Mouse (Mus musculus) embryonic facial prominence, embryonic 10.5 days (tissue): ENCODE data around the gene C3. TPM values are rescaled to one million over a fixed set of nuclear protein-coding genes. Genes with fewer than 3 reads are reported as not detected.

Source experiments
- DNase-seq: peaks from one replicate; pipeline ENCODE4 v3.0.0-alpha.2; 2017; ENCODE audit warnings: low spot score
- H3K27ac ChIP-seq: fragments of 300-500 bp; sonication (generic); replicated peaks from 2 replicates; pipeline ENCODE4 v1.5.1; 2016; ENCODE audit warnings: mild to moderate bottlenecking
- H3K27me3 ChIP-seq: fragments of 300-500 bp; sonication (generic); replicated peaks from 2 replicates; pipeline ENCODE4 v1.6.1; 2016; ENCODE audit warnings: low read depth, mild to moderate bottlenecking; ENCODE audit not compliant: poor library complexity, severe bottlenecking
- H3K36me3 ChIP-seq: fragments of 300-500 bp; sonication (generic); replicated peaks from 2 replicates; pipeline ENCODE4 v1.6.1; 2016; ENCODE audit warnings: mild to moderate bottlenecking, moderate library complexity
- H3K4me1 ChIP-seq: fragments of 300-500 bp; sonication (generic); 2 replicates; pipeline ENCODE4 v1.6.1; 2016
- H3K4me3 ChIP-seq: fragments of 300-500 bp; sonication (generic); 2 replicates; pipeline ENCODE4 v1.5.1; 2016; ENCODE audit warnings: mild to moderate bottlenecking, moderate library complexity
- H3K9me3 ChIP-seq: fragments of 300-500 bp; sonication (generic); 2 replicates; pipeline ENCODE4 v1.6.1; 2016; ENCODE audit warnings: mild to moderate bottlenecking
- WGBS: fragments of 180-500 bp; shearing (Covaris S2); methylation state at CpG from one replicate; pipeline ENCODE4 v1.1.7; 2016; 5-methylcytosine and 5-hydroxymethylcytosine counted together
- polyA plus RNA-seq: library from polyadenylated mRNA; unstranded; fragments of >200 nt; fragmentation: Nextera tagmentation; extraction: Ambion mirVana; gene quantifications from 2 replicates; pipeline ENCODE4 v1.2.1, GENCODE M21; 2016

Gene C3
- polyA plus RNA-seq, result 0.30 and 0.32 TPM in 2 replicates

DNA sequence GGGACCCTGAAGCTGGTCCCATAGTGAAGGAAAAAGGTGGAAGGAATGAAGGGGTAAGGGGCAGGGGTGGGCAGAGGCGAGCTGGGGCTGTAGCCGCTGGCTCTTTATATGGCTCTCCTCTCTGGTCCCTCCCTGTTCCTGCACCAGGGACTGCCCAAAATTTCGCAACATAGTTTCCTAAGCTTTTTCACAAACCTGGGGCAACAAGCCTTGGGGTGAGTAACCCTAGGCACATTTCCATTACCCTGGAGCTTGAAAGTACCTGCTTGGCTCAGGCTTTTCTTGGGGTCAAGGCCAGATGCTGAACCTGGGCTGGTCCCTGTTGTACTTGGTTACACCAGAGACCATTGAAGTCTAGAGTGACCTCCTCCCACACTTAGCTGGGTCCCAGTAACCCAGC lies at the start of gene C3:
TSS of gene C3 (minus strand) at position 123 of the 400 bp plus-strand sequence.
- Histone ChIP-seq H3K4me1 (peaks cover 2% of the 10 kb centered on the region; the same call in 1 of the 2 replicates), H3K27ac (no peak within 1 kb of the TSS), H3K36me3 (no peaks in the 10 kb centered on the region), H3K27me3 (no peaks in the 10 kb centered on the region; the same call in 1 of the 2 replicates), H3K4me3 (no peak within 1 kb of the TSS), H3K9me3 (no peaks in the 10 kb centered on the region)
- WGBS, result 74% methylated on average over 3 of the region's 3 CpGs
- no peak for DNase-seq

DNA sequence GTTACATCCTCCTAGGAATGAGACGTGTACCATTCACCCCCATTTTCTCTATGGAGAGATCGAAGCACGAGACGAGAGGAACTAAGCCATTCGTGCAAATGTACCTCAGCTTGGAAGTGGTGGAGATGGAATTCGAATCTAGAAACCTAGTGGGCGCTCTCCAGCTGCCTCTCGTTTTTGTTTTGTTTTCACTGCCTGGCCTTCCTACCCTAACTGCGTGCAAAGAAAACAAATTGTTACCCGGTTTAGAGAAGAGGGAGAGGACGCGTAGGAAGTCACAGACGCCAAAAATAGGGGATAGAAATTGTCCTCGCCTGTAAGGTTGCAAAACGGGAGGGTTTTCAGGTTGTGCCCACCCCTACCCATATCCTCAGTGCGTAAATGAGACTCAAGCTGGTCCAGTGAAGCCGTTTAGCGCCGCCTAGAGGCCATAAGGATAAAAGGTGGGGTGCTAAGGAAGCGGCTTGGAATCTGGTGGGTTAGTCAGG lies 48.7 kb upstream of the C3 start:
- Histone ChIP-seq H3K27ac (no peak overlapping the region), H3K9me3 (no peaks in the 10 kb centered on the region), H3K27me3 (peaks cover 63% of the 10 kb centered on the region), H3K4me1 (peaks cover 17% of the 10 kb centered on the region), H3K36me3 (no peaks in the 10 kb centered on the region), H3K4me3 (peak overlapping the region; percentile 58)
- 2% methylated on average over 20 of the region's 20 CpGs for WGBS
- DNase-seq, result peak; percentile 79

GRCm38 (mm10) chr17:57275997-57276351 lies 48.0 kb upstream of the C3 start:
- H3K27me3 ChIP-seq, result peaks cover 64% of the 10 kb centered on the region
- 4% methylated on average over 13 of the region's 13 CpGs for WGBS
- peak overlapping the region; percentile 58 for H3K4me3 ChIP-seq
- H3K9me3 ChIP-seq, result no peaks in the 10 kb centered on the region
- H3K36me3 ChIP-seq, result no peaks in the 10 kb centered on the region
- DNase-seq, result peak; percentile 27
- H3K27ac ChIP-seq, result no peak overlapping the region
- H3K4me1 ChIP-seq, result peaks cover 17% of the 10 kb centered on the region

DNA sequence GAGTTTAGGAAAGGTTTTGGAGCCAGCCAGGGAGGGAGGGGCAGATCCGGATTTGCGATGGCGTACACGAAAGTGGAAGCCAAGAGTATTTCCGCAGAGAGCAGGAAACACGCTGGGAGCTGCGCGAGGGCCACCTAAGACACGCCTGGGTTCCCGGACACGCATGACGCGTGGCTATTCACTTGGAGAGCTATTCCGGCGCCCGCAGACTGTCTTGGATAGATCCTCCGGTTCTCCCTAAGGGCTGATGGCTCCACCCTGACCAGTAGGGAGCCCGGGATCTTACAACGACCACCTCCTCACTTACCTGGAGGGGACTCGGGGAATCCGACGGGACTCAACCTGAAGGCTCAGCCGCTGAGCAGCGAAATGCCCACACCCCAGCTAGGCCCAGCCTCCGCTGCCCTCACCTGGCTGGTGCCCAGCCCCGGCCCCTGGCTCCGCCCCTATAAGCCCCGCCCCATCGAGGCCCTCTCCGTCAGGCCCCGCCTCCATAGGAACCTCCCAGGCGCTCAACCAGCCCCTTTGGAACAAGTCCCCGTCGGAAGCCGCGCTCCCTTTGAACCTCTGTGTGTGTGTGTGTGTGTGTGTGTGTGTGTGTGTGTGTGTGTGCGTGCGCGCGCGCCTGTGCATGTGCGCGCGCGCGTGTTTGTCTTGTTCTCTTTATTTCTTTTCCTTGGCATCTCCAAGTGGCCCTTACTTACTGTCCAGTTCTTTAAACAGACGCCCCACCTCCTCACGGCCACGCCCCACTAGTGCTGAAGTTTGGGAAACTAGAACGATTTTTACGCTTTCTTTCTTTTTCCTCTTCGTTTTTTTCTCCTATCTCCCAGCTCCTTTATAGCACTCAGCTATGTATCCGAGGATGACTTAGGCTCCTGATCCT lies 47.4 kb upstream of the C3 start:
- Histone ChIP-seq H3K27ac (no peak overlapping the region), H3K36me3 (no peaks in the 10 kb centered on the region), H3K4me3 (peak overlapping the region; percentile 58), H3K4me1 (peaks cover 17% of the 10 kb centered on the region), H3K9me3 (no peaks in the 10 kb centered on the region), H3K27me3 (peaks cover 64% of the 10 kb centered on the region)
- under 1% methylated on average over 53 of the region's 53 CpGs for WGBS
- DNase-seq, result peak; percentile 81

- no peak overlapping the region for H3K27ac ChIP-seq
- peak; percentile 13 for DNase-seq
- H3K4me3 ChIP-seq, result peak overlapping the region; percentile 58
- no peaks in the 10 kb centered on the region for H3K36me3 ChIP-seq
- H3K27me3 ChIP-seq, result peaks cover 62% of the 10 kb centered on the region
- 5% methylated on average over 15 of the region's 15 CpGs for WGBS
- H3K9me3 ChIP-seq, result no peaks in the 10 kb centered on the region
- peaks cover 17% of the 10 kb centered on the region for H3K4me1 ChIP-seq
Measured at GRCm38 (mm10) chr17:57274686-57275085, 46.8 kb upstream of the C3 start.

GRCm38 (mm10) chr17:57273846-57274245 lies 45.9 kb upstream of the C3 start:
- WGBS, result 43% methylated on average over 7 of the region's 7 CpGs
- Histone ChIP-seq H3K27ac (no peak overlapping the region), H3K4me1 (peaks cover 17% of the 10 kb centered on the region), H3K9me3 (no peaks in the 10 kb centered on the region), H3K27me3 (peaks cover 55% of the 10 kb centered on the region), H3K4me3 (no peak overlapping the region), H3K36me3 (no peaks in the 10 kb centered on the region)
- no peak for DNase-seq

- Histone ChIP-seq H3K4me1 (peaks cover 17% of the 10 kb centered on the region), H3K36me3 (no peaks in the 10 kb centered on the region), H3K27ac (no peak overlapping the region), H3K4me3 (no peak overlapping the region), H3K9me3 (no peaks in the 10 kb centered on the region), H3K27me3 (peaks cover 45% of the 10 kb centered on the region)
- no peak for DNase-seq
- 71% methylated on average over 9 of the region's 9 CpGs for WGBS
Measured at GRCm38 (mm10) chr17:57271301-57271700, 43.4 kb upstream of the C3 start.

DNA sequence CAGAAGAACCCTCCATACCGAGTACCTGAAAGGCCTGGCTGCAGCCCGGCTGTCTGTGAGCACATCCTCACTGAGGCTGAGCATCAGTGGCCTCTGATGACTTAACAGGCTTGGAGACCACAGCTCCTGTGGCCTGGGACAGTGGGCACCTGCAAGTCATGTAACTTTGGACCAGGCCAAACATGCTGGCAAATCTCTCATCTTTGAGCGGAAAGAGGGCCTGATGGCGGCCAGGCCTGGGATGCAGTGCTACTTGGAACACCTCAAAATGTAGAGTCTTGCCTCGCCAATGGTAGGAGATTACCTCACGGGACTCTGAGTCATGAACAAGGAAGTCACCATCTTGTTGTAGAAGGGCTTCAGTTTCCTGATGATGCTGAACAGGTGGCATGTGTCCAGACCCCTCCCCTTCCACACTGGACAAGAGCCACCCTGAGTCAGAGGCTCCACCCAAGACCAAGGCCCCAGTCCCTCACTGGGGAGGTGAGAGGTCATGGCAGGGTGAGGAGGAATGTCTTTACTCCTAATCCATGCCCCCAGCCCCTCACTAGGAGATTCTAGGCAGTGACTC lies 39.7 kb upstream of the C3 start:
- Histone ChIP-seq H3K27me3 (peaks cover 9% of the 10 kb centered on the region; the same call in 1 of the 2 replicates), H3K4me3 (no peak overlapping the region), H3K36me3 (peaks cover 19% of the 10 kb centered on the region), H3K27ac (no peak overlapping the region; the same call in 1 of the 2 replicates), H3K9me3 (no peaks in the 10 kb centered on the region), H3K4me1 (peaks cover 10% of the 10 kb centered on the region)
- WGBS, result 89% methylated on average over 6 of the region's 6 CpGs
- DNase-seq, result no peak

DNA sequence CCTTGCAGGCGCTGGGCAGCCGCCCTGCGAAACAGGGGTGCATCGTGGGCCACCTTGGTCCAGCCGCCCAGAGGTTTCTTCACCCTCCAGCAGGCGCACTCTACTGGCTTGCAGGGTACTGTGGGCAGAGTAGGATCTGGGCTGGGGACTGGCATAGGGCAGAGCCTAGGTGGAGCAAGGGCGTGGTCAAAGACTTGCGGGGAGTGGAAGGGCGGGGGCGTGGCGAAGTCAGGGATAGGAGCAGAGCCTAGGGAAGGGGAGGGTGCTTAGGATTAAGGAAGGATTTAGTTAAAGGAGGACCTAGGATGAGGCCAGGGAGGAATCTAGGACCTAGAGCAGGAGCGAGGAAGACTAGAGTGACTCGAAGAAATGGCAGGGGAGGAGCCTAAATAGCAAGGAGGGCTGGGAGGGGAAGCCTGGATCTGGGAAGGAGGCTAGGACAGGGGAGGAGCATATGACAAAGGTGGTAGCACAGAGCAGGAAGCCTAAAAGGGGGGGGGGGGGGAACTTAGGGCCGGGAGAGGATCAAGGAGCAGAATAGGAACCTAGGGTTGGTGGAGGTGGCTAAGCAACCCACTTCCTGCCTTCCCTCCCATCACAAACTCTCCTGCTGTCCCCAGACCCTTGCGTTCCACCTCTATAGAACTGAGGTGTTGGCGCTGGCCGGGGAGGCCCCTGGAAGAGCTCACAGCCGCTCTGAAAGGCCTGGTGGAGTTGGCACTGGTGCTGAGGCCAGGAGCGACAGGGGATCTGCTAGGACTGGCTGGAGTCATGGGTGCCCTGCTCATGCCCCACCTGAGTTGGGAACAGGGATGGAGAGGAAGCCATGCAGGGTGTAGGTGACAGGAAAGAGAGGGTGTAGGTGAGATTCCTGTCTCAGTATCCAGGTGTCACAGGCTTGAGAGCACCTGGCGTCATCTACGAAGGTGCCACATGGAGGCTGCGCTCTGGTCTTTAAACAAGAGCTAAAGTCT lies 37.3 kb upstream of the C3 start:
- Histone ChIP-seq H3K27ac (no peak overlapping the region), H3K4me3 (peak overlapping the region; percentile 26; the same call in 1 of the 2 replicates)

DNA sequence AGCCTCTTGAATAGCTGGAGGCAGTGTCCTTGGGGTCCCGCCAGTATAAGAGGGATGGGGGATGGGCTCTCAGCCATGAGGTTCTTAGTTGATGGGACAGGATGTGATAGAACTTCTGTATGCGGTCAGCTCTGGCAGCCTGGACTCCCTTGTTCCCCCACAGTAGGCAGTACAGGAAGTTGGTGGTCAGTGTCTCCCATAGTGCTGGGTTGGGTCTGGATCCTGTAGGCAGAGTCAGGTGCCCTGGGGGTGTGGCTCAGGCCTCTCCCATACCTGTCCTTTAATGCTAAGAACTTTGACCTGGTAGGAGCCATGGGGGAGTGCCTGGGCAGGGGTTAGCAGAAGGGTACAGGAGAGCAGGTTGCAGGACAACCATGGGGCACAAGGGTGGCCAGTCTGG lies 36.2 kb upstream of the C3 start:
- 79% methylated on average over 2 of the region's 2 CpGs for WGBS
- Histone ChIP-seq H3K36me3 (peaks cover 53% of the 10 kb centered on the region), H3K4me3 (no peak overlapping the region), H3K27ac (no peak overlapping the region), H3K9me3 (no peaks in the 10 kb centered on the region), H3K4me1 (peaks cover 10% of the 10 kb centered on the region), H3K27me3 (no peaks in the 10 kb centered on the region)
- no peak for DNase-seq

More for the DNA sequence above, 37.3 kb upstream of the C3 start:
- DNase-seq, result peak; percentile 33
- Histone ChIP-seq H3K4me1 (peaks cover 10% of the 10 kb centered on the region), H3K27me3 (no peaks in the 10 kb centered on the region), H3K36me3 (peaks cover 42% of the 10 kb centered on the region), H3K9me3 (no peaks in the 10 kb centered on the region)
- whole genome bisulfite sequencing, result 25% methylated on average over 21 of the region's 22 CpGs

DNA sequence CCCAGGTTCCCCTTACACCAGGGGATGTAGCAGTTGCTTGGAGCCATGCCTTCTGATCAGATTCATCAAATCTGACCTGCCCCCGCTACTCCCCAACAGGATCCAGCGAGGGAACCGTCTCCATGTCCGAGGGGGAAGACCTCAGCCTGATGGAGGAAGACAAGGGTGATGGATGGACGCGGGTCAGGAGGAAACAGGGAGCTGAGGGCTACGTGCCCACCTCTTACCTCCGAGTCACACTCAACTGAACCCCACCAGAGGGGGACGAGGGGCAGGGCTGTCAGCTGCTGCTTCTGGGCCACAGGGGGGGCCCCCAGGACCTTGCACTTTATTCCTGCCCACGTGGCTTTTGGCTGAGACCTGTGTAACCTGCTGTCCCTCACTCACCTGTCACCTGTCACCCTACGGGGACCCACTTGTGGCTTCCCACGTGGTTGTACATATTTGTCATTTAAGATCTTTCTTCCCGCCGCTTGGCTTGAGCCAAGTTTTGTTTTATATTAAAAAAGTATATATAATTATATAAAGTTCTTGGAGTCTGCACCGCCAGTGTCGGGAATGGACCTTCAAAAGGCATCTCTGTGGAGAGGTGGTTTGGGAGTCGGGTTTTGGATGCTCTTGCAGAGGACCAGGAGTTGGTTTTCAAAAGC lies 35.1 kb upstream of the C3 start:
- Histone ChIP-seq H3K4me1 (peaks cover 10% of the 10 kb centered on the region), H3K36me3 (peaks cover 65% of the 10 kb centered on the region), H3K4me3 (no peak overlapping the region), H3K27ac (no peak overlapping the region), H3K9me3 (no peaks in the 10 kb centered on the region), H3K27me3 (no peaks in the 10 kb centered on the region)
- 89% methylated on average over 17 of the region's 17 CpGs for WGBS
- DNase-seq, result no peak
